Mouse (Mus musculus): Measurements from ENCODE around the gene Grik5.

- TF ChIP-seq CTCF (IDR thresholded peaks at IDR 0.05; ENCODE audit: extremely low read depth, insufficient read length, insufficient replicate concordance, low read depth, low read length) (peak; percentile 99), POLR2A (IDR thresholded peaks at IDR 0.05; ENCODE audit: low read depth, low read length) (no peak)
These were observed 33.4 kb upstream of the Grik5 start for GRCm38 (mm10) chr7:25105411-25106160.

Measured in small intestine, adult 2 months (tissue).